Mouse (Mus musculus) neutrophil, adult 59 days (primary cell): Measurements from ENCODE around the gene Ehd4. TPM values are rescaled to one million over a fixed set of nuclear protein-coding genes. Genes with fewer than 3 reads are reported as not detected.

ENCODE experiments used
- total RNA-seq, 2 experiments: library from RNA; stranded (reverse); gene quantifications; 1 replicate in 1 of 2; 2 replicates in 1 of 2; pipeline ENCODE4 v1.2.4; 2023

The Ehd4 gene
- 10 to 100 TPM; 46.4 to 70.4 TPM for total RNA-seq

DNA sequence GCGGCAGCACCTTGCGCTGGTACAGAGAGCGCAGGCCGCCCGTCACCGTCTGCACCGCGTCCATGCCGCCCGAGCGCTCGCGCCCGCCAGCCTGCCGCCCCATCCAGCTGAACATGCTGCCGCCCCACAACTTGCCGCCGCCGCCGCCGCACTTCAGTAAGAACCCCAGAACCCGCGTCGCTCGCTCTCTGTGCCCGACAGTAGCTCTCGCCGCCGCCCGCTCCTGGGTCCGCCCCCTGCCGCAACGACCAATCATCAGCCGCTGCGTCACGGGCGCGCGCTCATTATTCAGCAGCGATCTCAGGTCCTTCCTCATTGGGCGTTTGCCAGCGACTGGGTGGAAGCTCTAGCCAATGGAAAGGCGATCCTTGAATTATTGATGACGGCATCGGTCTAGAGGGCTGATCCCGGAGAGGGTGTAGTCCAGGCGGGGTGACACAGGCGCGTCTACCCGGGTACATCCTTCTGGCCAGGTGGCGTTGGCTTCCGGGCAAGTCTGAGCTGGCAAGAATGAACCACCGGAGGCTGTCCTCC lies at the start of gene Ehd4:
Gene Ehd4, minus strand, starts transcription at position 246 of the 534 bp plus-strand sequence.

Other genes with a start within 250 kb of the Ehd4 start
- 1 to 10 TPM; 5.3 to 7.8 TPM for gene Mapkbp1, start 181.9 kb downstream of the Ehd4 start, total RNA-seq
- 1 to 10 TPM; 2.4 to 4.1 TPM for gene Jmjd7, start 127.1 kb downstream of the Ehd4 start, total RNA-seq
- under 1 TPM in 1 of 2 experiments, not detected in 1; 0.80 TPM for gene Gm28042, start 127.1 kb downstream of the Ehd4 start, total RNA-seq
- 1 to 10 TPM in 1 of 2 experiments, under 1 TPM in 1; 0.76 to 2.0 TPM for gene Pla2g4b, start 121.2 kb downstream of the Ehd4 start, total RNA-seq
- gene Pla2g4e, start 90.7 kb upstream of the Ehd4 start, total RNA-seq = not detected
- not detected for gene Pla2g4d, start 134.6 kb upstream of the Ehd4 start, total RNA-seq
- under 1 TPM in 1 of 2 experiments, not detected in 1; 0.13 TPM for gene Pla2g4f, start 159.6 kb upstream of the Ehd4 start, total RNA-seq
- gene Vps39, start 198.5 kb upstream of the Ehd4 start, total RNA-seq = 10 to 100 TPM; 30.3 to 35.3 TPM
- gene Ganc, start 249.3 kb upstream of the Ehd4 start, total RNA-seq = 10 to 100 TPM; 11.9 to 15.3 TPM
- 10 to 100 TPM; 25.2 to 28.5 TPM for gene Tmem87a, start 249.5 kb upstream of the Ehd4 start, total RNA-seq